Mouse (Mus musculus) erythroblast, embryonic 14.5 days (primary cell): Measurements from ENCODE around the gene Sh3pxd2a.

Experiments
- GATA1 ChIP-seq: IDR thresholded peaks from 2 replicates; pipeline ENCODE4 v1.6.1; 2012; ENCODE audit warnings: low read length, inconsistent platforms, mixed read lengths
- TAL1 ChIP-seq: IDR thresholded peaks from 3 replicates; pipeline ENCODE4 v1.6.1; 2012; ENCODE audit warnings: low read length, inconsistent platforms, mixed read lengths

DNA sequence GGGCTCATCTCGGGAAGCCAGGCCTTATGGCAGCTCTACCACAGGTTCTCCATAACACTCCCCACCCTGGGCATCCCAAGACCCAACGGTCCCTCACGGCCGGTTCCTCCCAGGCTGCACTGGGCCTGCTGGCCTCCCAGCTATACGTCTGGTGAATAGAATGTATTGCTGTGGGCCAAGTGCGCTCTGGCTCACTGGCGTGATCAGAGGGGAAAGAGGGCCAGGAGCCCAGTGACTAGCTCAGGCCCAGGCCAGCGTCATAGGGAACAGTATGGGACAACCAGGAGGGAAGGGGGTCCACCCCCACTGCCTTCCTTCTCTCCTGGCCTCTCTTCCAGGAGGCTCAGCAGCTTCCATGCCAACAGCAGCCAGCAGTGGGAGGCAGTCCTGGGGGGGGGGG lies 145.1 kb downstream of the Sh3pxd2a start:
- TF ChIP-seq GATA1 = no peak
- TF ChIP-seq TAL1 = no peak
